Mouse (Mus musculus): Measurements from ENCODE around the gene Olfr736. TPM values are rescaled to one million over a fixed set of nuclear protein-coding genes. Genes with fewer than 3 reads are reported as not detected.

Gene Olfr736
- polyA plus RNA-seq (2012; rRNA removed) = 0.07 TPM in 1 of 2 replicates, not detected in the other

GRCm38 (mm10) chr14:50380863-50381262 is at the start of gene Olfr736:
Olfr736 (plus strand) TSS chr14:50381163.
- Histone ChIP-seq H3K36me3 (ENCODE audit: control insufficient read depth, insufficient read depth, low read length) (no peaks in the 10 kb centered on the region), H3K4me3 (ENCODE audit: control insufficient read depth, low read depth, low read length) (peak within 1 kb of the TSS; percentile 48), H3K27me3 (ENCODE audit: control insufficient read depth, insufficient read depth, low read length) (no peaks in the 10 kb centered on the region), H3K27ac (ENCODE audit: control insufficient read depth, insufficient read depth, low read depth, low read length) (no peak within 1 kb of the TSS), H3K4me1 (ENCODE audit: control insufficient read depth, insufficient read depth, low read length) (no peaks in the 10 kb centered on the region)
- no peak for TF ChIP-seq POLR2A (IDR thresholded peaks at IDR 0.05; ENCODE audit: control insufficient read depth, low read depth, low read length)
- TF ChIP-seq CTCF (IDR thresholded peaks at IDR 0.05; ENCODE audit: control insufficient read depth, insufficient read depth, insufficient replicate concordance, low read depth, low read length) = no peak

GRCm38 (mm10) chr14:50348796-50349195 is 32.2 kb upstream of the Olfr736 start, which contains the start of gene Olfr735:
Olfr735 (minus strand) TSS chr14:50348872.
- H3K4me3 ChIP-seq (ENCODE audit: control insufficient read depth, low read depth, low read length) = no peak within 1 kb of the TSS
- H3K27ac ChIP-seq (ENCODE audit: control insufficient read depth, insufficient read depth, low read depth, low read length) = no peak within 1 kb of the TSS
- H3K4me1 ChIP-seq (ENCODE audit: control insufficient read depth, insufficient read depth, low read length) = no peaks in the 10 kb centered on the region
- no peaks in the 10 kb centered on the region for H3K36me3 ChIP-seq (ENCODE audit: control insufficient read depth, insufficient read depth, low read length)
- TF ChIP-seq POLR2A (IDR thresholded peaks at IDR 0.05; ENCODE audit: control insufficient read depth, low read depth, low read length) (no peak), CTCF (IDR thresholded peaks at IDR 0.05; ENCODE audit: control insufficient read depth, insufficient read depth, insufficient replicate concordance, low read depth, low read length) (no peak)
- no peaks in the 10 kb centered on the region for H3K27me3 ChIP-seq (ENCODE audit: control insufficient read depth, insufficient read depth, low read length)

GRCm38 (mm10) chr14:50352438-50352837 is 28.5 kb upstream of the Olfr736 start:
- Histone ChIP-seq H3K27me3 (ENCODE audit: control insufficient read depth, insufficient read depth, low read length) (no peaks in the 10 kb centered on the region), H3K36me3 (ENCODE audit: control insufficient read depth, insufficient read depth, low read length) (no peaks in the 10 kb centered on the region), H3K27ac (ENCODE audit: control insufficient read depth, insufficient read depth, low read depth, low read length) (no peak overlapping the region), H3K4me3 (ENCODE audit: control insufficient read depth, low read depth, low read length) (no peak overlapping the region), H3K4me1 (ENCODE audit: control insufficient read depth, insufficient read depth, low read length) (no peaks in the 10 kb centered on the region)
- TF ChIP-seq CTCF (IDR thresholded peaks at IDR 0.05; ENCODE audit: control insufficient read depth, insufficient read depth, insufficient replicate concordance, low read depth, low read length) = peak; percentile 41; the same call in 1 of the 2 replicates
- no peak for TF ChIP-seq POLR2A (IDR thresholded peaks at IDR 0.05; ENCODE audit: control insufficient read depth, low read depth, low read length)

GRCm38 (mm10) chr14:50356725-50357124 is 24.2 kb upstream of the Olfr736 start:
- Histone ChIP-seq H3K36me3 (ENCODE audit: control insufficient read depth, insufficient read depth, low read length) (no peaks in the 10 kb centered on the region), H3K27ac (ENCODE audit: control insufficient read depth, insufficient read depth, low read depth, low read length) (no peak overlapping the region), H3K4me1 (ENCODE audit: control insufficient read depth, insufficient read depth, low read length) (no peaks in the 10 kb centered on the region), H3K4me3 (ENCODE audit: control insufficient read depth, low read depth, low read length) (no peak overlapping the region), H3K27me3 (ENCODE audit: control insufficient read depth, insufficient read depth, low read length) (no peaks in the 10 kb centered on the region)
- TF ChIP-seq CTCF (IDR thresholded peaks at IDR 0.05; ENCODE audit: control insufficient read depth, insufficient read depth, insufficient replicate concordance, low read depth, low read length) (no peak), POLR2A (IDR thresholded peaks at IDR 0.05; ENCODE audit: control insufficient read depth, low read depth, low read length) (no peak)

GRCm38 (mm10) chr14:50357593-50357992 is 23.4 kb upstream of the Olfr736 start, which contains the start of gene Tlr11:
Tlr11 (plus strand) TSS chr14:50357914.
- TF ChIP-seq POLR2A (IDR thresholded peaks at IDR 0.05; ENCODE audit: control insufficient read depth, low read depth, low read length) = no peak
- no peak for TF ChIP-seq CTCF (IDR thresholded peaks at IDR 0.05; ENCODE audit: control insufficient read depth, insufficient read depth, insufficient replicate concordance, low read depth, low read length)
- Histone ChIP-seq H3K4me3 (ENCODE audit: control insufficient read depth, low read depth, low read length) (no peak within 1 kb of the TSS), H3K27me3 (ENCODE audit: control insufficient read depth, insufficient read depth, low read length) (no peaks in the 10 kb centered on the region), H3K36me3 (ENCODE audit: control insufficient read depth, insufficient read depth, low read length) (no peaks in the 10 kb centered on the region), H3K4me1 (ENCODE audit: control insufficient read depth, insufficient read depth, low read length) (no peaks in the 10 kb centered on the region), H3K27ac (ENCODE audit: control insufficient read depth, insufficient read depth, low read depth, low read length) (no peak within 1 kb of the TSS)

GRCm38 (mm10) chr14:50360480-50360879 is 20.5 kb upstream of the Olfr736 start:
- Histone ChIP-seq H3K36me3 (ENCODE audit: control insufficient read depth, insufficient read depth, low read length) (no peaks in the 10 kb centered on the region), H3K27ac (ENCODE audit: control insufficient read depth, insufficient read depth, low read depth, low read length) (no peak overlapping the region), H3K27me3 (ENCODE audit: control insufficient read depth, insufficient read depth, low read length) (no peaks in the 10 kb centered on the region), H3K4me1 (ENCODE audit: control insufficient read depth, insufficient read depth, low read length) (no peaks in the 10 kb centered on the region), H3K4me3 (ENCODE audit: control insufficient read depth, low read depth, low read length) (no peak overlapping the region)
- TF ChIP-seq POLR2A (IDR thresholded peaks at IDR 0.05; ENCODE audit: control insufficient read depth, low read depth, low read length) (no peak), CTCF (IDR thresholded peaks at IDR 0.05; ENCODE audit: control insufficient read depth, insufficient read depth, insufficient replicate concordance, low read depth, low read length) (no peak)

GRCm38 (mm10) chr14:50363561-50363960 is 17.4 kb upstream of the Olfr736 start:
- no peak for TF ChIP-seq CTCF (IDR thresholded peaks at IDR 0.05; ENCODE audit: control insufficient read depth, insufficient read depth, insufficient replicate concordance, low read depth, low read length)
- no peak for TF ChIP-seq POLR2A (IDR thresholded peaks at IDR 0.05; ENCODE audit: control insufficient read depth, low read depth, low read length)
- H3K36me3 ChIP-seq (ENCODE audit: control insufficient read depth, insufficient read depth, low read length) = no peaks in the 10 kb centered on the region

More at GRCm38 (mm10) chr14:50363561-50363960, 17.4 kb upstream of the Olfr736 start:
- Histone ChIP-seq H3K27ac (ENCODE audit: control insufficient read depth, insufficient read depth, low read depth, low read length) (no peak overlapping the region), H3K4me3 (ENCODE audit: control insufficient read depth, low read depth, low read length) (no peak overlapping the region), H3K27me3 (ENCODE audit: control insufficient read depth, insufficient read depth, low read length) (no peaks in the 10 kb centered on the region), H3K4me1 (ENCODE audit: control insufficient read depth, insufficient read depth, low read length) (no peaks in the 10 kb centered on the region)

Data from testis, adult 2 months (tissue).